Mouse (Mus musculus): ENCODE results near the gene Traf6.
"Not testable (repeated sequence)": the region's sequence is repeated elsewhere in the genome, so short reads cannot be mapped to it uniquely, and the experiment has no call there.

Traf6 gene

DNA sequence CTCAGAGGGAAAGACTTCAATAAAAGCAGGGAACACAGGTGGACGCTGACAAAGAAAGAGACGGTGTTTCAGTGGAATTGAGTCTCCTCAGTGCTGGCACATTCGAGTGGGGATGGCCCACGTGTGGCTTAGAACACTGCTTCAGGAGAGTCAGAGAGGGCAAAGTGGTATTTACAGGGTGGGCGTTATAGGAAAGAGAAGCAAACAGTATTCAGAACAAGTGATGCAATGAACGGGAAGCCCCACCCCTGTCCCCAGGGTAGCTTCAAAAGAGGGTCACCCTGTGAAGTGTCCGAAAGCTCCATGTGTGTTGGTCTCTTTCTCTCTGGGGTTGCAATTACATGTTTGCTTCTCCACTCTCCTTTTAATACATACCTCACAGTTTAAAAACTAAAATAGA lies 17.4 kb downstream of the Traf6 start:
- no peak for DNase-seq

- no peak for DNase-seq
These were observed 21.1 kb downstream of the Traf6 start for GRCm38 (mm10) chr2:101699284-101699683.

DNA sequence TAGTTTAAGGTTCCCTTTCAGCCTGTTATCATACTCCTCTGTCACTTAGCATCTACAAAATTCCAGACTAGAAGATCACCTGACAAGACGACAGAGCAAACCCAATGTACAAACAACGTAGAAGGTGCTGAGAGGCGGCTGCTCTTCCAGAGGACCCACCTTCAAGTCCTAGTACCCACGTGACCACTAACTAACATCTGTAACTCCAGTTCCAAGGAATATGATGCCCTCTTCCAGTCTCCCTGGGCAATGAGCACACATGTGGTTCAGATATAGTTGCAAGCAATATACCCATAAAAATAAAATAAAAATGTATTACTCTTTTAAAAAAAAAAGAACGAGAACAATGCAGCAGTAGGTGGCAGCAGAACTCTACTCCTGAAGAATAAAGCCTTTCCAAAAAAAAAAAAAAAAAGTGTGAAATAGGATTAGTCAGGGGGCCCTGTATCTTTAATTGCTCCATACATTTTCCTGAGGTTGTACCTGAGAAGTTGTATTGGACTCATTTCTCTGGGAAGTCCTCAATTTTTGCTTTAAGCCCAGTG lies 27.8 kb downstream of the Traf6 start:
- no peak for DNase-seq

DNA sequence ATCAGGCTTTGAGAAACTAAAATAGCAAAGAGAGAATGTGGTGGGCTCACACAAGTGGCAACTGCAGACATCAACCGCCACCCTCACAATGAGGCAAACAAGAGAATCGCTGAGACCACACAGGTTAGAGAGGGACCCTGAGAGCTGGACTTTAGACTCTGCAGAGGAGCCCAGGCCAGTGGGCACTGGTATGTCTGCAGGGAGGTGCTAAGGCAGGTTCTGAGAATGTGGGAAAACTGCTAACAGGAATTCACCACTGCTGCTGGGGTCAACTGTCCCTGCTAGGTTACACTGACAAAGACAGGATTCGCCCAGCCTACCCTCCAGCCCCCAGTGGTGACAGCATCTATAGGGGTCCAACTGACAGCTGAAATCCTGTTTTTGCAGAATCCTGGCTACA lies 33.4 kb downstream of the Traf6 start:
- no peak for DNase-seq

- no peak for DNase-seq
These were observed 37.6 kb downstream of the Traf6 start for GRCm38 (mm10) chr2:101715650-101716323.

DNA sequence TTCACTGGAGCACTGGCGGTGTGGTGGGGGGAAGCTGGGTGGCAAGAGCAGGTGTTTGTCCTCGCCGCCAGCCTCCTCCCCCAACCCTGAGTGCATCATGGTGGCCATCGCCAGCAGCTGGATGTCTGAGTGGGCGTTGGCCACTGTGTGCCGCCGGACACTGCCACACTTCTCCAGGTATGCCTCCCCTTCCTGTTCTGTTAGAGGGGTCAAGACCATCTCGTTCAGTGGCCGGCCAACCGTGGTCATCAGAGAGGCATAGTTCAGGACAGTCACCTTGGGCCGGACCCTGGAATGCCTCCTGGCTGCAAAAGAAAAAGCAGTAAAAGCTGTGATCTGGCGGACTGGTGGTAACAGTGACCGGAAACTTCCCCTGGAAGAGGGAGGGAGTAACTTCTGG lies 38.9 kb downstream of the Traf6 start:
- no peak for DNase-seq

GRCm38 (mm10) chr2:101721835-101722234 lies 43.6 kb downstream of the Traf6 start:
- DNase-seq, result no peak

DNA sequence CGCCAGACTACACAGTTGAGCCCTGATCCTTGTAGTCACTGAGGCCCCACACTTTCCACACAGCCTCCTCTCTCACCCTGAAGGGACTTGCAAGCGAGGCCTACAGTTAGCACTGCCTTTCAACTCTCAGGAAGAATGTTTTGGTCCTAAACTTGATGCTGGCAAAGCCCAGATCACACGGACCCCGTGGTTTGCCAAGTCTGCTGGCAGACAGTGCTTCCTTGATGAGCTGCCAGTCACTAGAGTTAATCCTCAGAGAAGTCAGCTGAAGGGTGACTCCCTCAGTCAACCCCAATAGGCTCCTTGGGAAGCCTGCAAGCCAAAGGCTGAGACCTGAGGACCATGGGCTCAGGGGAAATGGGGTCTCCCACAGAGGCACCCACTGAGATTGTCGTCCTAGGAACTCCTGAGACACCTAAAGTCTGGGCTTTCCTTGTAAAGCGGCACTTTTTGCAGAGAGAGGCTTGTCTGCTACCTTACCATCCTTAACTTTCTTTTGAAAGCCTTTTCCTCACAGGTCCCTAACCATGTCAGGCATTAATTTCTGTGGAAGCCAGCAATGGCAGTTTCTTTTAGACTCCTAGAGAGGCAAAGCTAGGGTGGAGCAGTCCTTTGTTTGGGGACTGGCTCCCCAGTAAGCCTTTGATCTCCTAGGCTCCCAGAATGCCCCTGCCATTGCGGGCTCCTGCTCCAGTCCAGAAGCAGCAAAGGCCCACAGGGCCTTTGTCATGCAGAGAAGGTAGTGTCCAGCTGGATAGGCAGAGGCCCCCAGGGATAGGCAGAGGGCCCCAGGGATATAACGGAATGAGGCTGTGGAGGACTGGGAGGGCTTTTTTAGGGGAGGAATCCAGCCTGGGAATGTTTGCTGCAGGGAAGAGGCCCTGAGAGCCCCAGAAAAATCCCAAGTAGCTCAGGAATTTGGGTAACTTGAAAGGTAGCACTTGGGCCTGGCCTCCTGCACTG lies 44.4 kb downstream of the Traf6 start:
- DNase-seq, result no peak

DNA sequence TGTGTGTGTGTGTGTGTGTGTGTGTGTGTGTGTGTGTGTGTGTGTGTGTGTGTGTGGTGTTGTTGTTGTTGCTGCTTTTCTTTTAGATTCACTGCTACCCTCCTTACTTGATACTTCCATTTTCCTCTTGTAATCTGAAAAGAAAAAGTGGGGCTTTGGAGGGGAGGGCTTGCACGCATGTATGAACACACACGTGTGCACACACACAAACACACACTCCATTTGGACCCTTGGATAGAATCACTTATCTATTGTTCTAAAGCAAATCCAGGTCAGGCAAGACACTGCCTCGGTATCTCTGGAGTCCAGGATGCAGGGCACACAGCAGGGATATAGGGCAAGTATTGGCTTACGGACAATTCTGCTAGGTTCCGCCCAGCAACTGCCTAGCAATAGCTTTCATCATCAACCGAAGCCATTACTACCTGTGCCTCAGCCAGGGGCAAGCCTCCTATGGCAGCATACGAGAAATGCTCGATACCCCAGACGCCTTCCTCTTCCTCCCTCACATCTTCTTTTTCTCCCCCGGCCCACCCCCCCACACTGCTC lies 45.2 kb downstream of the Traf6 start:
- DNase-seq, result no peak

- no peak for DNase-seq
These were observed 49.6 kb downstream of the Traf6 start for GRCm38 (mm10) chr2:101727787-101728186.

- no peak for DNase-seq
These were observed 51.2 kb downstream of the Traf6 start for GRCm38 (mm10) chr2:101729472-101729871.

DNA sequence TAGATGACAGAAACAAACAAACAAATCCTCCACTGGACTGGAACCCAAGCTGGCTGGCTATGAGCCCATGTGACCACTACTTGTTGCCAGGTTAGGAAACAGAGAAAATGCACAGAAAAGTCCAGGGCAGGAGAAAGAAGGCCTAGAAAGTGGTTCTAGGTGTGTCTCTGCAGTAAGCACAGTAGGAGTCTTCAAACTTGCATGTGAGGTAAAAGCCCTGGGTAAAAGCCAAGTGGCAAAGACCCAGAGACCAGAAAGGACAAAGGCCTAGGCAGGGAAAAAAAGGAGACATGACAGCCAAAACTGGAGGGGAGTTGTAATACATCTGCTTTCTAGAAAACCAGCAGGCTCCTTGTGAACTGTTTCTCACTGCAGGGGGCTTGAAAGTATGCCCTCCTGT lies 52.7 kb downstream of the Traf6 start:
- DNase-seq, result no peak

- no peak for DNase-seq
These were observed 54.6 kb downstream of the Traf6 start for GRCm38 (mm10) chr2:101732777-101733210.

DNA sequence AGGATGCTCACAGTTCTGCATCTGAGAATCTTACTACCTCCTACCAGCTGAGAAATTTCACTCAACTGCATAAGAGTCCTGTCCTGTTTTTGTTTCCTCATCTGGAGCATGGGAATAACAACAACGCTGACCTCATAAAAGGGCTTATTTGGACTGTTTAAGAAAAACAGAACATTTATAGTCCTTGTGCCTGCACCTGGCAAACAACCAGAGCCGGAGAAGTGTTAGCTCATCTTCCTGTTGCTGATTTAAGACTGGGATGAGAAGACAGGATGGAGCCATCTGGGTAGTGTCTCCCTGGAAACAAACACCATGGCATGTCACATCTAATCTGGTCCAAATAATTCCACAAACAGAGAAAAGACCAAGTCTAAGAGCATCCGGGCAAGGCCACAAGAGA lies 55.3 kb downstream of the Traf6 start:
- DNase-seq, result no peak

GRCm38 (mm10) chr2:101739914-101740313 lies 61.7 kb downstream of the Traf6 start:
- no peak for DNase-seq

DNA sequence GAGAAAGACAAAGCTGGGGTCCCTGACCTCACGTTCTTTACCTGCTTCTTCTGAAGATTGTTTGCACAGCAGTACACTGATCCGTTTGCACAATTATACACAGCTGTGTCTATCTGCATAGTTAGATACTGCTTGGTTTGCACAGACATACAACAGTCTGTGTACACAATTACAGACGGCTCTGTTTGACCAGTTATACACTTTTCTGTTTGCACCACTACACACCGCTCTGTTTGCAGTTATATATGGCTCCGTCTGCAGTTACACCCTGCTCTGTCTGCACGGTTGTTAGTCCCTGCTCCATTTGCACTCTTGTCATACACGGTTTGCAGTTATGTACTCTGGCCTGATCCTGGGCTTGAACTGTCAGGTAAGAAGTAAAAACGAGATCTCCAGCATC lies 63.4 kb downstream of the Traf6 start:
- DNase-seq, result no peak

- no peak for DNase-seq
These were observed 64.0 kb downstream of the Traf6 start for GRCm38 (mm10) chr2:101742072-101742860.

GRCm38 (mm10) chr2:101745656-101746055 lies 67.4 kb downstream of the Traf6 start:
- not testable (repeated sequence) for DNase-seq

- no peak for DNase-seq
These were observed 68.3 kb downstream of the Traf6 start for GRCm38 (mm10) chr2:101746537-101746936.
